Mouse (Mus musculus): Measurements from ENCODE around the gene Crebbp. TPM values are rescaled to one million over a fixed set of nuclear protein-coding genes. Genes with fewer than 3 reads are reported as not detected.

Crebbp gene
- total and polyA plus RNA-seq, 3 experiments = 15.1 to 39.5 (median 34.8) TPM

- Histone ChIP-seq H3K79me2 (replicated peaks; ENCODE audit: control insufficient read depth, insufficient read depth, low read length) (no peaks in the 10 kb centered on the region), H3K9ac (ENCODE audit: low read depth, low read length) (no peak overlapping the region), H3K27me3 (ENCODE audit: control insufficient read depth, insufficient read depth, low read length) (no peaks in the 10 kb centered on the region), H3K4me1 (ENCODE audit: control insufficient read depth, insufficient read depth, low read length) (no peaks in the 10 kb centered on the region), H3K27ac (no peak overlapping the region), H3K36me3 (ENCODE audit: control insufficient read depth, insufficient read depth, low read length) (no peaks in the 10 kb centered on the region), H3K4me3 (no peak overlapping the region)
- intact Hi-C loops (cut with DNase I) = no loop called here
- no peak for TF ChIP-seq EP300 (IDR thresholded peaks at IDR 0.05; ENCODE audit: insufficient read depth, low read depth, low read length)
- no peak for TF ChIP-seq CTCF (IDR thresholded peaks at IDR 0.05)
- no peak for TF ChIP-seq POLR2A (IDR thresholded peaks at IDR 0.05; ENCODE audit: insufficient read depth, low read depth, low read length)
- WGBS = 67% methylated on average over 6 of the region's 6 CpGs
- no peak for DNase-seq
Measured at GRCm38 (mm10) chr16:4032341-4032748, 181.5 kb downstream of the Crebbp start.

DNA sequence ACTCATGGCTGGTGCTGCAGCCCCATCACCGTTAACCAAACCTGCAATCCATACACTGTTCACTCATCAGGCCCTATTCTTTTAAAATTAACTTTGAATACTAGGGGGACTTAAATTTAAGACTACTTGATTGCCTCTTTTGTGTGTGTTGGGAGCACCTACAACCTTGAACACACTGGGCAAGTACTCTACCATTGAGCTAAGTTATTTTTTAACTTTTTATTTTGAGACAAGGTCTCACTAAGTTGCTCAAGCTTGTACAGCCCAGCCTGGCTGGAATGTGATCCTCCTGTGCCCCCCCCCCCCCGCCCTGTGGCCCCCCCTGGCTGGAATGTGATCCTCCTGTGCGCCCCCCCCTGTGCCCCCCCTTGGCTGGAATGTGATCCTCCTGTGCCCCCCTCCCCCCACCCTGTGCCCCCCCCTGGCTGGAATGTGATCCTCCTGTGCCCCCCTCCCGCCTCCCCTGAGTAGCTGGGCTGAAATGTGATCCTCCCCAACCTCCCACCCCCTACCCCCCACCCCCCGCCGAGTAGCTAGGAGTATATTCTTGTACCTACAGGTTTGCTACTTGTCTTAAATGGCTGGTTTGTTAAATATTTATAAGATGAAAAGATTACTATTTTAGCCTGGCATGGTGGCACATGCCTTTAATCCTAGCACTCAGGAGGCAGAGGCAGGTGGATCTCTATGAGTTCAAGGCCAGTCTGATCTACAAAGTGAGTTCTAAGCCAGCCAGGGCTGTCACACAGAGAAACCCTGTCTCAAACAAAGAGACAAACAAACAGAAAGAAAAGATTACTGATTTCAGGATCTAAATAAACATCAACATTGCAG, 182.1 kb downstream of the Crebbp start:
- Histone ChIP-seq H3K4me3 (no peak overlapping the region), H3K36me3 (ENCODE audit: control insufficient read depth, insufficient read depth, low read length) (no peaks in the 10 kb centered on the region), H3K79me2 (replicated peaks; ENCODE audit: control insufficient read depth, insufficient read depth, low read length) (no peaks in the 10 kb centered on the region), H3K27me3 (ENCODE audit: control insufficient read depth, insufficient read depth, low read length) (no peaks in the 10 kb centered on the region), H3K4me1 (ENCODE audit: control insufficient read depth, insufficient read depth, low read length) (no peaks in the 10 kb centered on the region), H3K9ac (ENCODE audit: low read depth, low read length) (no peak overlapping the region), H3K27ac (no peak overlapping the region)
- 63% methylated on average over 6 of the region's 6 CpGs for WGBS
- intact Hi-C loops (cut with DNase I) = no loop called here
- TF ChIP-seq POLR2A (IDR thresholded peaks at IDR 0.05; ENCODE audit: insufficient read depth, low read depth, low read length) (no peak), CTCF (IDR thresholded peaks at IDR 0.05) (no peak), EP300 (IDR thresholded peaks at IDR 0.05; ENCODE audit: insufficient read depth, low read depth, low read length) (no peak)
- DNase-seq = no peak

Small RNAs within 50 kb of the gene (microRNA-seq; reads per million reads assigned to microRNA genes)
- gene Gm23413 = 0 reads per million in 2 experiments

Other genes starting within 250 kb of the Crebbp start
- gene Nlrc3, start 237.4 kb downstream of the Crebbp start, total RNA-seq (2021) = 1 to 10 TPM; 1.1 to 1.2 TPM
- 2.8 and 3.2 TPM in 2 replicates for gene Nlrc3, start 237.4 kb downstream of the Crebbp start, polyA plus RNA-seq (2012; rRNA removed)
- gene Slx4, start 210.2 kb downstream of the Crebbp start, total RNA-seq (2021) = 1 to 10 TPM; 6.4 to 9.4 TPM
- gene Slx4, start 210.2 kb downstream of the Crebbp start, polyA plus RNA-seq (2012; rRNA removed) = 7.7 and 9.8 TPM in 2 replicates
- gene Dnase1, start 177.1 kb downstream of the Crebbp start, total RNA-seq (2021) = not detected
- gene Dnase1, start 177.1 kb downstream of the Crebbp start, polyA plus RNA-seq (2012; rRNA removed) = not detected in 2 replicates
- 100 to 1,000 TPM; 138 to 154 TPM for gene Trap1, start 136.2 kb downstream of the Crebbp start, total RNA-seq (2021)
- 124 and 167 TPM in 2 replicates for gene Trap1, start 136.2 kb downstream of the Crebbp start, polyA plus RNA-seq (2012; rRNA removed)
- gene Adcy9, start 206.5 kb upstream of the Crebbp start, total RNA-seq (2021) = 10 to 100 TPM; 22.6 to 26.3 TPM
- gene Adcy9, start 206.5 kb upstream of the Crebbp start, polyA plus RNA-seq (2012; rRNA removed) = 11.1 and 17.4 TPM in 2 replicates